Mouse (Mus musculus): Measurements from ENCODE around the gene Smoc1.

Smoc1 gene

GRCm38 (mm10) chr12:81166615-81167014 lies 140.0 kb downstream of the Smoc1 start:
- DNase-seq (ENCODE audit: low spot score in 2 of 2), result no peak

GRCm38 (mm10) chr12:81167142-81167541 lies 140.5 kb downstream of the Smoc1 start:
- no peak for DNase-seq (ENCODE audit: low spot score in 2 of 2)

GRCm38 (mm10) chr12:81168031-81168430 lies 141.4 kb downstream of the Smoc1 start:
- no peak for DNase-seq (ENCODE audit: low spot score in 2 of 2)

GRCm38 (mm10) chr12:81168494-81168893 lies 141.9 kb downstream of the Smoc1 start:
- DNase-seq (ENCODE audit: low spot score in 2 of 2), result peak in 1 of 2 experiments; percentile 17

GRCm38 (mm10) chr12:81170076-81170475 lies 143.5 kb downstream of the Smoc1 start:
- no peak for DNase-seq (ENCODE audit: low spot score in 2 of 2)

GRCm38 (mm10) chr12:81173011-81173410 lies 146.4 kb downstream of the Smoc1 start:
- no peak for DNase-seq (ENCODE audit: low spot score in 2 of 2)

GRCm38 (mm10) chr12:81173893-81174292 lies 147.3 kb downstream of the Smoc1 start:
- no peak for DNase-seq (ENCODE audit: low spot score in 2 of 2)

GRCm38 (mm10) chr12:81175252-81175651 lies 148.6 kb downstream of the Smoc1 start:
- DNase-seq (ENCODE audit: low spot score in 2 of 2), result no peak

GRCm38 (mm10) chr12:81182073-81182472 lies 155.5 kb downstream of the Smoc1 start:
- DNase-seq (ENCODE audit: low spot score in 2 of 2), result peak; percentile 49 to 72

GRCm38 (mm10) chr12:81184967-81185366 lies 158.4 kb downstream of the Smoc1 start:
- DNase-seq (ENCODE audit: low spot score in 2 of 2), result no peak

GRCm38 (mm10) chr12:81186081-81186480 lies 159.5 kb downstream of the Smoc1 start:
- DNase-seq (ENCODE audit: low spot score in 2 of 2), result no peak

GRCm38 (mm10) chr12:81186668-81187067 lies 160.1 kb downstream of the Smoc1 start:
- DNase-seq (ENCODE audit: low spot score in 2 of 2), result no peak

GRCm38 (mm10) chr12:81188423-81188822 lies 161.8 kb downstream of the Smoc1 start:
- DNase-seq (ENCODE audit: low spot score in 2 of 2), result no peak

GRCm38 (mm10) chr12:81188996-81189395 lies 162.4 kb downstream of the Smoc1 start:
- no peak for DNase-seq (ENCODE audit: low spot score in 2 of 2)

- DNase-seq (ENCODE audit: low spot score in 2 of 2), result no peak
These were observed 163.0 kb downstream of the Smoc1 start for GRCm38 (mm10) chr12:81189636-81190035.

GRCm38 (mm10) chr12:81193968-81194367 lies 167.4 kb downstream of the Smoc1 start:
- no peak for DNase-seq (ENCODE audit: low spot score in 2 of 2)

GRCm38 (mm10) chr12:81197468-81198075 lies 171.0 kb downstream of the Smoc1 start:
- no peak for DNase-seq (ENCODE audit: low spot score in 2 of 2)

GRCm38 (mm10) chr12:81199280-81199955 lies 172.8 kb downstream of the Smoc1 start:
- DNase-seq (ENCODE audit: low spot score in 2 of 2), result no peak

- DNase-seq (ENCODE audit: low spot score in 2 of 2), result no peak
These were observed 176.6 kb downstream of the Smoc1 start for GRCm38 (mm10) chr12:81203226-81203625.

GRCm38 (mm10) chr12:81205619-81206560 lies 179.3 kb downstream of the Smoc1 start:
- DNase-seq (ENCODE audit: low spot score in 2 of 2), result peak in 1 of 2 experiments; percentile 53

- no peak for DNase-seq (ENCODE audit: low spot score in 2 of 2)
These were observed 182.0 kb downstream of the Smoc1 start for GRCm38 (mm10) chr12:81208559-81208958.

GRCm38 (mm10) chr12:81219339-81219738 lies 192.7 kb downstream of the Smoc1 start:
- DNase-seq (ENCODE audit: low spot score in 2 of 2), result no peak

Data from thymus, postnatal 10 days (tissue).